Mouse (Mus musculus): Measurements from ENCODE around the gene Sec22b.

DNA sequence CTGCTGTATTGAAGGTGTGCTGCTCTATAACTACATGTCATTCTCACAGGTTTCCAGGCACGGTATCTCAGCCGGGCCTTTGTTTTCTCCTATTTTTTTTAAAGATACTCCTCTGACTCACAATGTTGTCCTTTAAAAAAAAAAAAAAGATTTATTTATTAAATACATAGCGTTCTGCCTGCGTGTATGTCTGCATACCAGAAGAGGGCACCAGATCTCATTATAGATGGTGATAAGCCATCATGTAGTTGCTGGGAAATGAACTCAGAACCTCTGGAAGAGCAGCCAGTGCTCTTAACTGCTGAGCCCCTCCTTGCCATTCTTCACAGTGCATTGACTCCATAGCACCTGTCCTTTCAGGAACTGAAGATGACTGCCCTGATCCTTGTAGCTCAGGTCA, 14.1 kb downstream of the Sec22b start:
- no peak for TF ChIP-seq CTCF (IDR thresholded peaks at IDR 0.05; ENCODE audit: low read depth, low read length)
- TF ChIP-seq POLR2A (IDR thresholded peaks at IDR 0.05; ENCODE audit: extremely low read depth, insufficient read depth, low read length): no peak

Measured in liver, adult 2 months (tissue).